Mouse (Mus musculus): ENCODE results near the gene Gm10382. TPM values are rescaled to one million over a fixed set of nuclear protein-coding genes. Genes with fewer than 3 reads are reported as not detected.
"Not testable (repeated sequence)": the region's sequence is repeated elsewhere in the genome, so short reads cannot be mapped to it uniquely, and the experiment has no call there.

Gene Gm10382
- polyA plus RNA-seq, 1 experiment from 2014 or later = 0.28 TPM

DNA sequence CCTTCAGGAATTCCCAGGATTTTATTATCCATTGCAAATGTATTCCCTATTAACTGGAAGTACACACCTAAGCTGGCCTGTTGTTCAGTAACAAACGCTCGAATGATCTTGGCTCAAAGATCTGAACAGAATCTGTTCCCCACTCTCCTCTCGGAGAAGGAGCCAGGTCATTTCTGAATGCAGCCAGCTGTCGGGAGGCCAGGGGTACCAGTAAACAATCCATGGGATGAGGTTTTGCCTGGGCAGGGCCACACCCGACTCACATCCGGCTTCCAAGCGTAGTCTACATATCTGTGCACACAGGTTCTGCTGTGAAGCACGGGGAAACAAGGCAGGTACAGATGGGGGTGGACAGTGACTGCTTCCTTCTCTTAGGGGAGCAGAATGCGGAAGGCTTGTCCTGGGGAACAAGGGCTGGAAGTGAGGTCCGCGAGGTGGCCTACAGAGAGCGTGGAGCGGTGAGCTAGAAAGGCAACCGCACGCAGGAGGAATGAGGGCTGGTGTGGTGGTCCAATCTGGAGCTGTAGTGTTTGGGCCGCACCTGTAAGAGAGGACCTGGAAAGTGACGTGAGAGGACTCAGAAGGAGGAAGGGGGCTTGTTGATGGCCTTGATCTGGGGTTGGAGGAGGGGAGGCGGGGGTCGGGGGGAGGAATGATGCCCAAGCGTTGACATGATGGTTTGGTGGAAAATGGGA, 17.3 kb downstream of the Gm10382 start:
- peak overlapping the region; percentile 72 for H3K9ac ChIP-seq
- peaks cover 26% of the 10 kb centered on the region for H3K4me1 ChIP-seq (replicated peaks)
- H3K27me3 ChIP-seq (replicated peaks) = no peaks in the 10 kb centered on the region
- peak overlapping the region; percentile 77 for H3K4me2 ChIP-seq
- peak overlapping the region; percentile 72 for H3K27ac ChIP-seq (ENCODE audit: poor library complexity, severe bottlenecking)
- WGBS = 4% methylated on average over 20 of the region's 20 CpGs
- ATAC-seq (ENCODE audit: insufficient number of reproducible peaks, low FRiP score) = peak; percentile 48
- H3K36me3 ChIP-seq = no peaks in the 10 kb centered on the region
- H3K4me3 ChIP-seq = peak overlapping the region; percentile 67
- no peaks in the 10 kb centered on the region for H3K9me3 ChIP-seq (replicated peaks)

DNA sequence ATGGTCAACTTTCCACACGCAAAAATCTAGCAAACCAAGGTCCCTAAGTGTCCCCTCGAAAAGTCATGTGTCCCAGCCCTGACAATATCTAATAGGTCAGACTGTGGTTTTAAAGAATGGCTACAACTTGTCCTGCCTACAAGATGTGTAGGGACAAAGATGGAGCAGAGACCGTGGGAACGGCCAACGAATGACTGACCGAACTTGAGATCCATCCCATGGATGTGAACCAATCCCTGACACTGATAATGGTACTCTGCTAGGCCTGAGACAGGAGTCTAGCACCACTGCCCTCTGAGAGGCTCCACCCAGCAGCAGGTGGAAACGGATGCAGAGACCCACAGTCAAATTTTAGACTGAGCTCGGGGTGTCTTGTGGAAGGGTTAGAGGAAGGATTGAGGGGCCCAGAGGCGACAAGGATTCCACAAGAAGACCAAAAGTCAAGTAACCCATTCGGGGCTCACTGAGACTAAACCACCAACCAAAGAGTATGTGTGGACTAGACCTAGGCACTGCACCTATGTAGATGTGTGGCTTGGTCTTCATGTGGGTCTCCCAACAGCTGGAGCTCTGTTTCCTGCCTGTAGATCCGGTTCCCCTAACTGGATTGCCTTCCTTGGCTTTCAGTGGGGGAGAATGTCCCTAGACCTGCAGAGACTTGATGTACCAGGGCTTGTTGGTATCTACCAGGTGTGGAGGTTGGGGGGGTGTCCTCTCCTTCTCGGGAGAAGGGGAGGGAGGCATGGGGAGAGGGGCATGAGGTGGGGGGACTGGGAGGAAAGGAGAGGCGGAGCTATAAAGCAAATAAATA, 18.1 kb downstream of the Gm10382 start:
- H3K4me2 ChIP-seq = peak overlapping the region; percentile 77
- no peaks in the 10 kb centered on the region for H3K27me3 ChIP-seq (replicated peaks)
- H3K4me1 ChIP-seq (replicated peaks) = peaks cover 26% of the 10 kb centered on the region
- H3K36me3 ChIP-seq = no peaks in the 10 kb centered on the region
- no peaks in the 10 kb centered on the region for H3K9me3 ChIP-seq (replicated peaks)
- peak overlapping the region; percentile 67 for H3K4me3 ChIP-seq
- H3K27ac ChIP-seq (ENCODE audit: poor library complexity, severe bottlenecking) = peak overlapping the region; percentile 72; the same call in 1 of the 2 replicates
- peak overlapping the region; percentile 72; the same call in 1 of the 2 replicates for H3K9ac ChIP-seq
- WGBS = 54% methylated on average over 13 of the region's 13 CpGs
- ATAC-seq (ENCODE audit: insufficient number of reproducible peaks, low FRiP score) = no peak

DNA sequence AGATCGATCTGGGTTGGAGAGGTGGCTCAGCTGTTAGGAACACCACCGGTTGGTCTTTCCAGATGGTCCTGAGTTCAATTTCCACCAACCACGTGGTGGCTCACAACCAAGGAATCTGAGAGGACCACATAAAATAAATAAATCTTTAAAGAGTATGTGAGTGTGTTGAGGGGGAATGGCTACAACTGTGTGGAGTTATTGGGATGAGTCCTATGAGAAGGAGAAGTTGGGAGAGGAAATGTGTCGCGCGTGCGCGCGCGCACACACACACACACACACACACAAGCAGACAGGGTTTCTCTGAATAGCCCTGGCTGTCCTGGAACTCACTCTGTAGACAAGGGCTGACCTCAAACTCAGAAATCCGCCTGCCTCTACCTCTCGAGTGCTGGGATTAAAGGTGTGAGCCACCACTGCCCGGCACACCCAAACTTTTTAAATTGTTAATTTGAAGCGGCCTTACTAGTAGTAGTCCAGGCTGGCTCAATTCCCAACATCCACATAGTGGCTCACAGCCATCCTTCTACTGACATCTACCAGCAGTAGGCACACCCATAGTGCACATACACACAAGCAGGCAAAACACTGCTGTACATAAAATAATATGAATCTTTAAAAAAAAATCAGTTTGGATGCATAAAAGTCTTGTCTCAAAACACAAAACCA, 18.9 kb downstream of the Gm10382 start:
- H3K4me2 ChIP-seq = no peak overlapping the region
- H3K4me1 ChIP-seq (replicated peaks) = peaks cover 25% of the 10 kb centered on the region
- no peaks in the 10 kb centered on the region for H3K9me3 ChIP-seq (replicated peaks)
- WGBS = 63% methylated on average over 14 of the region's 14 CpGs
- H3K9ac ChIP-seq = no peak overlapping the region
- no peak overlapping the region for H3K4me3 ChIP-seq
- no peaks in the 10 kb centered on the region for H3K36me3 ChIP-seq
- H3K27ac ChIP-seq (ENCODE audit: poor library complexity, severe bottlenecking) = no peak overlapping the region
- no peaks in the 10 kb centered on the region for H3K27me3 ChIP-seq (replicated peaks)
- ATAC-seq (ENCODE audit: insufficient number of reproducible peaks, low FRiP score) = no peak

DNA sequence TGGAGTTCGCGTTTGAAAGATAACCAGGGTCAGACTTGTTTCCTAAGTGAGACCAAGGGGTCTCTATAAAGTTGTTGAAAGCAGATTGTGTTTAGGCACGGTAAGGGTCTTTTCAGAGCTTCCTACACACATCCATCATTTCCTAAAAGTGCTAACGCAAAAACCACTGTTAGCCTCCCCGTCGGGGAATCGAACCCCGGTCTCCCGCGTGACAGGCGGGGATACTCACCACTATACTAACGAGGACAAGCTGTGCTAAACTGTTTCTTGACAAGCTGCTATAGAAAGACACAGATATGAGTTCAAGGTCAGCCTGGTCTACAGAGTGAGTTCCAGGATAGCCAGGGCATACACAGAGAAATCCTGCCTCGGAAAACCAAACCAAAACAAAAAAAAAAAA, 19.7 kb downstream of the Gm10382 start:
- no peak overlapping the region for H3K27ac ChIP-seq (ENCODE audit: poor library complexity, severe bottlenecking)
- no peaks in the 10 kb centered on the region for H3K27me3 ChIP-seq (replicated peaks)
- WGBS = 2% methylated on average over 13 of the region's 13 CpGs
- peaks cover 4% of the 10 kb centered on the region for H3K36me3 ChIP-seq
- no peak overlapping the region for H3K9ac ChIP-seq
- peak; percentile 65 for ATAC-seq (ENCODE audit: insufficient number of reproducible peaks, low FRiP score)
- peaks cover 23% of the 10 kb centered on the region for H3K4me1 ChIP-seq (replicated peaks)
- H3K4me2 ChIP-seq = peak overlapping the region; percentile 58
- peak overlapping the region; percentile 44 for H3K4me3 ChIP-seq
- no peaks in the 10 kb centered on the region for H3K9me3 ChIP-seq (replicated peaks)

DNA sequence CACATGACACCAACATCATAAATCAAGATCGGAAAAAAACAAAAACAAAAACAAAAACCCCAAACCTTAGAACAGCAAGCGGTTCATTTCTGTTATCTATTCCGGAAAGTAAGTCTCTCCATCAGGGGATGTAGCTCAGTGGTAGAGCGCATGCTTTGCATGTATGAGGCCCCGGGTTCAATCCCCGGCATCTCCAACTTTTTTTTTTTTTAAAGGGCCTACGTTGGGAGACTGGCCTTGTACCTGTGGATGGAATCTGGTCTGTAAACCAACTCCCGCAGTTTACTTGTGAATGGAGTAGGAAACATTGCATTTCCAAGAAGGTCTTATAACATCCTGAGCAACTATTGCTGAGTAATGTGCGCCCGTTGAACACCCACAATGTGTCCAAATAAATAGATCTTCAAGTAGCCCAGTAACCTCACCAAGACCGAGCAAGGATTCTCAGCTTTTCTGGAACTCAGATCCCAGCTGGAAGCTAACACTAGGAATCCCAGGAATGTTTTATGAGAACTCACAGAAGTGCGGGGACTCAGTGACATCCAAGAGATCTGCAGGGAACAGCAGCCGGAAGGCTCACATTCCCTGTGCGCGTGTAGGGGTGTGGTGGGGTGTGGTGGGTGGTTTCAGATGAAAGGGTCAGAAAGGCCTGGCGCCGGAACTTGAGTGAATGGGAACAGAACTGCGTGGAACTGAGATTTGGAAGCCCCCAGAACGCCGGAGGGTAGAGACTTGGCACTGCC, 20.4 kb downstream of the Gm10382 start:
- no peak overlapping the region for H3K27ac ChIP-seq (ENCODE audit: poor library complexity, severe bottlenecking)
- H3K9ac ChIP-seq = no peak overlapping the region
- 7% methylated on average over 20 of the region's 20 CpGs for WGBS
- H3K27me3 ChIP-seq (replicated peaks) = no peaks in the 10 kb centered on the region
- no peaks in the 10 kb centered on the region for H3K9me3 ChIP-seq (replicated peaks)
- peak overlapping the region; percentile 58 for H3K4me2 ChIP-seq
- H3K36me3 ChIP-seq = peaks cover 11% of the 10 kb centered on the region
- H3K4me1 ChIP-seq (replicated peaks) = peaks cover 23% of the 10 kb centered on the region
- H3K4me3 ChIP-seq = peak overlapping the region; percentile 44
- no peak for ATAC-seq (ENCODE audit: insufficient number of reproducible peaks, low FRiP score)

DNA sequence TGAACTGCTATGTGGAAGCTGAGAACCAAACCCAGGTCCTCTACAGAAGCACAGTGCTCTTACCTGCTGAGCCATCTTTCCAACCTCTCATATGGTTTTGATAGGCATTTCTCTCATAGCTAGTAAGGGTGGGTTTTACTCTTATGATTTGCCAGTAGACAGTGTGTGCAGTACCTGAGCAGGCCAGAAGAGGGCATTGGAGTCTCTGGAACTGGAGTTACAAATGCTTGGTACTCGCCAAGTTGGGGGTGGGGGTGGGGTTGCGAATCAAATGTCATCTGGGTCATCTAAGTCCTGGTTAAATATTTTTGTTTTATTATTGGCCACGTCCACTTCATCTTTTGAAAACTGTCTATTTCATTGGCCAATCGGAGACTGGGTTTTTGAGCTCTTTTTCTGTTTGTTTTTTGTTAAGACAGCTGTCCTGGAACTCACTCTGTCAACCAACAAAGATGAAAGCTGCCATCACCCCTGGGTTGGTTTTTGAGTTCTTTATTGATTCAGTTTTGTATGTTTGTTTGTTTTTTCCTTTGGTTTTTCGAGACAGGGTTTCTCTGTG, 22.9 kb downstream of the Gm10382 start:
- Histone ChIP-seq H3K9ac (no peak overlapping the region), H3K4me1 (replicated peaks) (peaks cover 18% of the 10 kb centered on the region), H3K4me2 (no peak overlapping the region), H3K4me3 (no peak overlapping the region), H3K36me3 (peaks cover 36% of the 10 kb centered on the region), H3K9me3 (replicated peaks) (no peaks in the 10 kb centered on the region), H3K27me3 (replicated peaks) (no peaks in the 10 kb centered on the region), H3K27ac (ENCODE audit: poor library complexity, severe bottlenecking) (no peak overlapping the region)
- ATAC-seq (ENCODE audit: insufficient number of reproducible peaks, low FRiP score) = no peak
- WGBS = 60% methylated on average over 5 of the region's 5 CpGs

DNA sequence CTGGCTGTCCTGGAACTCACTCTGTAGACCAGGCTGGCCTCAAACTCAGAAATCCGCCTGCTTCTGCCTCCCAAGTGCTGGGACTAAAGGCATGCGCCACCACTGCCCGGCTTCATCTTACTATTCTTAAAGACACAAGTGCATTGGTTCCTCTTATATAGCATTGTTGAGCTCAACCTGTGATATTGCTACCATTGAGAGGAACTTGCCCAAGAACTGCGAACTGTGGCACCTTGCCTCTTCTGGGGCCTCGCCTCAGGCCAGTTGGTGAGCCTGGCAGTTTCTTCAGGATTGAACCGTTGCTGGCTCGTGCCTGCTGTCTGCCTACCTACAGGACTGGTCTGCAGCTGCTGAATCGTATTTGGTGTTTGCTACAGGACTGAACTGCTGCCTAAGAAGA, 23.4 kb downstream of the Gm10382 start:
- not testable (repeated sequence) for H3K4me2 ChIP-seq; H3K9me3 ChIP-seq (replicated peaks); H3K27me3 ChIP-seq (replicated peaks); ATAC-seq (ENCODE audit: insufficient number of reproducible peaks, low FRiP score); H3K27ac ChIP-seq (ENCODE audit: poor library complexity, severe bottlenecking); H3K9ac ChIP-seq; H3K4me3 ChIP-seq
- Histone ChIP-seq H3K36me3 (peaks cover 41% of the 10 kb centered on the region), H3K4me1 (replicated peaks) (peaks cover 13% of the 10 kb centered on the region)
- 84% methylated on average over 8 of the region's 8 CpGs for WGBS

DNA sequence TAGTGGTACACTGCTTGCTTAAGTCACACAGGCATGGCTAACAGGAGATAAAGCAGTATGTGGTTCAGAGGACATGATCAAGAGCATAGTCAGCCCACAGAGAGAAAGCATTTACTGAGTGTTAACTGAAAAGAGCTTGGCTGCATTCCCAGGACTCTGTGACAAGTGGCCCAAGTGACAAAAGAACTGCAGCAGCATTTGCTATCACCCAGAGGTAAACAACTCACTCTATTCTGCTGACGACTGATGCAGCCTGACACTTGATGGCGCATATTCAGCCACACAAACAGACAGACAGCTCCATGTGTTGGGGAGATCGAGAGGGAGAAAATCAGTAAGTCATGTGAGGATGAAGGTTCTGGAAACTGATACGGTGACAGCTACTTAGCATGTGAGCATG, 24.6 kb downstream of the Gm10382 start:
- peak; percentile 16; the same call in 1 of the 2 replicates for ATAC-seq (ENCODE audit: insufficient number of reproducible peaks, low FRiP score)
- H3K27ac ChIP-seq (ENCODE audit: poor library complexity, severe bottlenecking) = peak overlapping the region; percentile 36; the same call in 1 of the 2 replicates

DNA sequence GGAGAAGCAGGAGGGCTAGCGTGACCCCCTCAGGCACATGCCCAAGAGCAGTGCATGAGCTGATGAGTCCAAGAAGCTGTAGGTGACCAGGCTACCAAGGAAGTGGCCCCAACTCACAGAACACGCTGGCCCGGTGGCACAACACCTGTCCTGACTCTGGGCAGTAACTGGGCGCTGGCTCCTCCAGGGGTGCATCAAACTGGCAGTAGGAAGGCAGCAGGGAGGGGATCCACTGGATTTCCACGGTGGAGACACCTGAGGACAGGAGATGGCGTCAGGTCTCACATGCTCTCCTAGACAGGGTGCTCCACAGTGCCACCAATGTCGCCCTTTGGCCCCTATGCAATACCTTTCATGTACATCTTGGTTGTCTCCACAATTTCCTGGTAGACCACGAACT, 27.1 kb downstream of the Gm10382 start:
- H3K36me3 ChIP-seq = peaks cover 74% of the 10 kb centered on the region
- ATAC-seq (ENCODE audit: insufficient number of reproducible peaks, low FRiP score) = no peak
- no peaks in the 10 kb centered on the region for H3K27me3 ChIP-seq (replicated peaks)
- WGBS = 92% methylated on average over 8 of the region's 8 CpGs
- no peak overlapping the region for H3K4me2 ChIP-seq
- H3K4me3 ChIP-seq = no peak overlapping the region
- no peak overlapping the region for H3K9ac ChIP-seq
- H3K9me3 ChIP-seq (replicated peaks) = no peaks in the 10 kb centered on the region
- H3K4me1 ChIP-seq (replicated peaks) = no peaks in the 10 kb centered on the region
- no peak overlapping the region for H3K27ac ChIP-seq (ENCODE audit: poor library complexity, severe bottlenecking)

More for the DNA sequence above, 24.6 kb downstream of the Gm10382 start:
- Histone ChIP-seq H3K4me3 (no peak overlapping the region), H3K4me2 (no peak overlapping the region), H3K27me3 (replicated peaks) (no peaks in the 10 kb centered on the region), H3K9me3 (replicated peaks) (no peaks in the 10 kb centered on the region), H3K4me1 (replicated peaks) (peaks cover 9% of the 10 kb centered on the region; the same call in 1 of the 2 replicates), H3K36me3 (peaks cover 53% of the 10 kb centered on the region), H3K9ac (no peak overlapping the region)
- 49% methylated on average over 4 of the region's 4 CpGs for WGBS

DNA sequence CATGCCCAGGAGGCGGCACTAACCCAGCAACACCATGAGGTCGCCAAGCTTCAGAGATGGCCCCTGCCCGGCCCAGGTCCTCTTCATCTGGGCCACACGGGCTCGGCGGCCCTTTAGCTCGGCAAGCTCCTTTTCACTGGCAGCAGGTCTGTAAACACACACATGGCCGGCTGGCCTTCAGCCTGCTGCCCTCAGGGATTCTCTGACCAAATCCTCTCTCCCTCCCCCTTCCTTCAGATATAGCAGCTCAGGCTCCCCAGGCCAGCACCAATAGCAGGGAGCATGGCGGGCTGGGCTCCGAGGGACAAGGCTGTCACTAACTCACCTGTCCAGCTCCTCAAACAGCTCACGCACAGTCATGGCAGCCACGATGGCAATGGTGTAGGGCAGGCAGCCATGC, 29.5 kb downstream of the Gm10382 start:
- Histone ChIP-seq H3K9me3 (replicated peaks) (no peaks in the 10 kb centered on the region), H3K4me3 (no peak overlapping the region), H3K4me2 (no peak overlapping the region), H3K4me1 (replicated peaks) (no peaks in the 10 kb centered on the region), H3K36me3 (peaks cover 97% of the 10 kb centered on the region), H3K27me3 (replicated peaks) (no peaks in the 10 kb centered on the region), H3K9ac (no peak overlapping the region), H3K27ac (ENCODE audit: poor library complexity, severe bottlenecking) (no peak overlapping the region)
- ATAC-seq (ENCODE audit: insufficient number of reproducible peaks, low FRiP score) = no peak
- WGBS = 89% methylated on average over 12 of the region's 12 CpGs
